Mouse (Mus musculus): ENCODE results near the gene Cntfr.
A peak's percentile ranks its signal among the peaks of the same experiment; 100 is the strongest.

Cntfr gene

GRCm38 (mm10) chr4:41679291-41679690, 17.6 kb downstream of the Cntfr start:
- DNase-seq (ENCODE audit: low spot score): no peak

GRCm38 (mm10) chr4:41678863-41679262, 18.0 kb downstream of the Cntfr start:
- DNase-seq (ENCODE audit: low spot score): no peak

- DNase-seq (ENCODE audit: low spot score): peak; percentile 78
These were observed 19.8 kb downstream of the Cntfr start for GRCm38 (mm10) chr4:41677006-41677629.

GRCm38 (mm10) chr4:41676248-41677005, 20.5 kb downstream of the Cntfr start:
- DNase-seq (ENCODE audit: low spot score): peak; percentile 68

- DNase-seq (ENCODE audit: low spot score): peak; percentile 49
These were observed 23.7 kb downstream of the Cntfr start for GRCm38 (mm10) chr4:41673186-41673585.

GRCm38 (mm10) chr4:41672522-41672963, 24.3 kb downstream of the Cntfr start:
- DNase-seq (ENCODE audit: low spot score): peak; percentile 32

GRCm38 (mm10) chr4:41671963-41672480, 24.9 kb downstream of the Cntfr start:
- DNase-seq (ENCODE audit: low spot score): no peak

GRCm38 (mm10) chr4:41671500-41671899, 25.4 kb downstream of the Cntfr start:
- DNase-seq (ENCODE audit: low spot score): no peak

- no peak for DNase-seq (ENCODE audit: low spot score)
These were observed 26.1 kb downstream of the Cntfr start for GRCm38 (mm10) chr4:41670836-41671235.

GRCm38 (mm10) chr4:41666646-41667045, 30.2 kb downstream of the Cntfr start:
- DNase-seq (ENCODE audit: low spot score): peak; percentile 52

GRCm38 (mm10) chr4:41665009-41665675, 31.7 kb downstream of the Cntfr start:
- no peak for DNase-seq (ENCODE audit: low spot score)

- no peak for DNase-seq (ENCODE audit: low spot score)
These were observed 32.4 kb downstream of the Cntfr start for GRCm38 (mm10) chr4:41664533-41664932.

- DNase-seq (ENCODE audit: low spot score): no peak
These were observed 33.3 kb downstream of the Cntfr start for GRCm38 (mm10) chr4:41663614-41664013.

- DNase-seq (ENCODE audit: low spot score): no peak
These were observed 34.2 kb downstream of the Cntfr start for GRCm38 (mm10) chr4:41662723-41663122.

GRCm38 (mm10) chr4:41660851-41661430, 35.9 kb downstream of the Cntfr start:
- DNase-seq (ENCODE audit: low spot score): peak; percentile 90

- no peak for DNase-seq (ENCODE audit: low spot score)
These were observed 37.3 kb downstream of the Cntfr start for GRCm38 (mm10) chr4:41659556-41659955.

- DNase-seq (ENCODE audit: low spot score): peak; percentile 69
These were observed 38.1 kb downstream of the Cntfr start for GRCm38 (mm10) chr4:41658566-41659384.

GRCm38 (mm10) chr4:41655525-41655924, 41.4 kb downstream of the Cntfr start:
- no peak for DNase-seq (ENCODE audit: low spot score)

GRCm38 (mm10) chr4:41654217-41654616, 42.7 kb downstream of the Cntfr start:
- DNase-seq (ENCODE audit: low spot score): peak; percentile 63

- no peak for DNase-seq (ENCODE audit: low spot score)
These were observed 43.2 kb downstream of the Cntfr start for GRCm38 (mm10) chr4:41653730-41654129.

- peak; percentile 72 for DNase-seq (ENCODE audit: low spot score)
These were observed 43.6 kb downstream of the Cntfr start for GRCm38 (mm10) chr4:41653296-41653695.
